Mouse (Mus musculus): ENCODE results near the gene Pik3c2b. TPM values are rescaled to one million over a fixed set of nuclear protein-coding genes. Genes with fewer than 3 reads are reported as not detected.

Gene Pik3c2b
- total RNA-seq, 2 experiments from 2014 or later, result 8.8 to 14.1 TPM

DNA sequence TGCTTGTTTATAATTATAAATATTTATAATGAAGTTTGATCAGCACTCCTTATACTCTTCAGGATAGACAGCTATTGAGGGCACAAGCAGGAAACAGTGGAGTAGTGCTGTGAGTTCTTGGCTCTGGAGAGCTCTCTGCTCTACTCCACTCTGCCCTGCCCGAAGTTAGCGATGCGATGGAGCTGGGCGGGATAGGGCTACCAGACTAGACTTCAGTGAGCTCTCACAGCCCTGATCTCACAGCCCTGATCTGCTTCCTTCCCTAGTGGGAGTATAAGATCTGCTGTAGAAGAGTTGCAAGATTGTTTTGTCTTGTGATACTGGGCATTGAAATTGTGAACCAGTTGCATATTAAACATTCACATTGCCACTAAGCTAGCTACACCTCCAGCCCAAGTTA lies 89.4 kb downstream of the Pik3c2b start:
- DNase-seq, result peak; percentile 40

DNA sequence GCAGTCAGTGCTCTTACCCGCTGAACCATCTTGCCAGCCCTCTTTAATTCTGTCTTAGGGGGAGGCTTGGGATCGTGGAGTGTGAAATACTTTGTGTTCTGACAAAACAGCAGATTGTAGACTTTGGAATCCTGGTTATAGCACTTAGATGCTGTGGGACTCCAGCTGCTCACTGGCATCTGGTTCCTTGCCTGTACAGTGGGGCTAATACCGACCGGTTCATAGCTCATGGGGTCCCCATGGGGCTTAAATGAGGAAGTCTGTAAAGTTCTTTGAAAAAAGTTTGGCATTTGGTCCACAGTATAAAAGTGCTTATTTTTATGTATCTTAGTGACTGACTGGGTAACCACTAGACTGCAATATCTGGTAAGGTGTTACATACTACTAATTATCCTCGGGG lies 90.3 kb downstream of the Pik3c2b start:
- no peak for DNase-seq

DNA sequence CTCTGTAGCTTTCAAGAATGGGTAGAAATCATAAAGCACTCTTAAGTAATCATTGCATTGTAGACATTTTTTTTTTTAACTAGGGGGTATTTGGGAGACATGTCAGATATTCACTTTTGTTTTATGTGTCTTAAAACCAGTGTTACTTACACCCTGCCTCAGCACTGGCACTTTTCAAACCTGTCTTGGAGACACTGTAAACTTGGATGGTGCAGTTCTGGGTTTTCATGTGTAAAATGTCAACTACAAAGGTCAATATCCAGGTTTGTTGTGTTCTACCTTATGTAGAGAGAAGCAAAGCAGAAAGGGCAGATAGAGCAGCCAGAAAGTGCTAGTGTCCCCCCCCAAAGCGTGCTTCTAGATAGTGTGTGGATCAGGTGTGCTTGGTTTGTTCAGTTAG lies 92.9 kb downstream of the Pik3c2b start:
- no peak for DNase-seq

DNA sequence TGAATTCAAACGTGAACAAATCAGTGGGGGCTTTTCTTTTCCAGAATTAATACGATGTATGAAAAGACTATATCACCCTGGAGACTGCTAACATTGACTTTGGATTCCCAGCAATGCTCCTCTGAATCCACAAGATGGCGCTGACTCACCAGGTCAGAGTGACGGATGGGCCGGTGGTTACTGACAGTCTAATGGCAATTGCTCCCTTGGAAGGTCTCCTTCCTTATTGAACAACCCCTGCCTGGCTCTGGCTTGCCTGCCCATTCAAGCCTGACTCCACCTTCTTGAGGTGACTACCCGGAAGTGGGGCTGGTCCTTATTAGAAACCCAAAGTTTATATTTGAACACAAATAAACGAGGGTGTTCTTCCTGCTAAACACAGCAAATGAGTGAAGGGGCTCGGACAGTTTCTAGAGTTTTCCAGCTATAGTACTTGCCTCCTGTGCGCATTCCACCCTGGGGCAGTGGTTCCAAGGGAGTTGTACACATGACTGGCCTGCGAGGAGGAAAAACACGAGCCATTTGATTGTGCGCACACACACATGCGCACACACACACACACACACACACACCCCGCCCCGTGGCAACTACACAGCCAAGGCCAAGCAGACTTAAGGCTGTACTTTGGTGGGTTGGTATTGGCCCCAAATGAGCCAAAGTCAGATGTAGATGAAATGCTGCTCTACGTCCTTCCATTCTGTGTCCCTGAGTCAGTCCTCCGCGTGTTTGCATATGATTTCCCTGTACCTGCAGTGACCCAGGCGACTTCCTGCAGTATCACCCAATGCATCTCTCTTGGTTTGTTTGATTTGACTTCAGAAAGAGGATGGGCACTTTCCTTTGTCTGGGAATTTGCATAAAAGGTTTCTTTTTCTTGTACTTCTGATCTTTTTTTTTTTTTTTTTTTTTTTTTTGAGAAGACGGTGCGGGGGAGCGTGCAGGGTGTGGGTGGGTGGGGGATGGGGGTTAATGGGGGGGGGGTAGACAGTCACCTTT lies 100.8 kb downstream of the Pik3c2b start:
- DNase-seq, result peak; percentile 62

DNA sequence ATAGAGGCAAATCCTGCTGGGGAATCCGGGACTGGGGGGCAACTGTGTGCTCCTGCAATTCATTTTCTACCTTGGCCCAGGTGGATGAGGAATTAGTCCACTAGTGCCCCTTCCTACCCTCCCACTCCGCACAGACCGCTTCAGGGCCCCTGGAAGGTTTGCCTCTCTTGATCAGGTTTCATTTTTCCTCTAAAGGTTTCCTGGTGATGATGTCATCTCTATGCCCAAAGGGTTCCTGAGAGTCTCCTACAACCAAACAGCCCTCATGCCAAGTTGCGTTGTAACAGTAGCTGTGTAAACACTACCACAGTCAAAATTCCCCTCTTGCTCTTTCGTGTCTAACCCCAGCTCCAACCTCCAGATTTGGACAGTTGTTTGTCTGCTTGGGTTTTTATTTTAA lies 101.9 kb downstream of the Pik3c2b start:
- DNase-seq, result no peak

DNA sequence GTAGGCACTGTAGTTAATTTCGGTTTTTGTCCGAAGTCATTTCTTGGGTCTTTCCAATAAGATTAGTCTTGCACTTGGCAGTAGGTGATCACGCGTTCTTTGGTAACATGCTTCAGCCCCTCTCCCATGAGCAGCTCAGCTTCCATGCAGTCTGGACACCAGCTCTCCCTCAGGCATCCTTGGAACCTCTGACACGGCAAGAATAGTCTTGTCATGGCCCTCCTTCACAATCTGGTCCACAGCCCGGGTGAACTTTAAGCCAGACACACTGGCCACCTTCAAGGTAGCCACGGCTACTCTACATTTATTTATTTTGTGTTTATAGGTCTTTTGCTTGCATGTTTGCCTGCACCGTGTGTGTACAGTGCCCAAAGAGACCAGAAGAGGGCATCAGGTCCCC lies 102.7 kb downstream of the Pik3c2b start:
- DNase-seq, result no peak

DNA sequence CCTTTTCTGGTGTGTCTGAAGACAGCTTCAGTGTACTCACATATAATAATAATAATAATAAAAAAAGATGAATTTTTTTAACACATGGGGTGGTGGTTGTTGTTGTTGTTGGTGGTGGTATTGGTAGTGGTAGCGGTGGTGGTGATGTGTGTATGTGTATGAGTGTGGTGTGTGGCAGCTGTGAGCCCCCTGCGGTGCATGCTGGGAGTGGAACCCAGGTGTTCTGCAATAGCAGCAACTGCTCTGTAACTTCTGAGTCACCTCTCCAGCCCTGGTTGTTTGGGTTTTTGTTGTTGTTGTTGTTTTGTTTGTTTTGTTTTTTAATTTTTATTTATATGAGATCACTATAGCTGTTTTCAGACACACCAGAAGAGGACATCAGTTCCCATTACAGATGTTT lies 105.1 kb downstream of the Pik3c2b start:
- no peak for DNase-seq

GRCm38 (mm10) chr1:133152213-133152612 lies 106.7 kb downstream of the Pik3c2b start:
- no peak for DNase-seq

- no peak for DNase-seq
Observed at GRCm38 (mm10) chr1:133155270-133155669, 109.8 kb downstream of the Pik3c2b start.

Other genes starting within 250 kb of the Pik3c2b start
- 1 to 10 TPM; 6.9 to 7.1 TPM for gene Lrrn2, start 165.4 kb upstream of the Pik3c2b start, total RNA-seq (2021)
- 100 to 1,000 TPM in 1 of 2 experiments, 10 to 100 TPM in 1; 58.5 to 101 TPM for gene Mdm4, start 15.1 kb upstream of the Pik3c2b start, total RNA-seq (2021)
- gene Ppp1r15b, start 85.5 kb downstream of the Pik3c2b start, total RNA-seq (2021), result 100 to 1,000 TPM in 1 of 2 experiments, 10 to 100 TPM in 1; 83.1 to 108 TPM
- 10 to 100 TPM; 16.9 to 21.7 TPM for gene Plekha6, start 118.5 kb downstream of the Pik3c2b start, total RNA-seq (2021)

Data from adrenal gland, postnatal 10 days (tissue).